Mouse (Mus musculus) MEL (cell line): Measurements from ENCODE around the gene Olfr885. TPM values are rescaled to one million over a fixed set of nuclear protein-coding genes. Genes with fewer than 3 reads are reported as not detected.

Experiments
- DNase-seq: peaks from one replicate; pipeline ENCODE4 v3.0.0; 2011; ENCODE audit warnings: low read depth, low spot score
- H3K27ac ChIP-seq: 2 replicates; pipeline ENCODE4 v1.5.1; 2012; ENCODE audit warnings: low read depth, mild to moderate bottlenecking, control low read depth, low read length, moderate library complexity; ENCODE audit not compliant: control insufficient read depth
- H3K27me3 ChIP-seq, 2 experiments: fragments of 150-350 bp in 1 of 2; sonication (generic) in 1 of 2; 2 replicates each; pipeline ENCODE4 v1.6.1; 2012; ENCODE audit warnings: low read length in 2 of 2, mild to moderate bottlenecking in 2 of 2, improper control_type of control experiment in 1 of 2, moderate library complexity in 1 of 2; ENCODE audit not compliant: insufficient read depth in 2 of 2, control insufficient read depth in 1 of 2
- H3K36me3 ChIP-seq, 2 experiments: 2 replicates each; pipeline ENCODE4 v1.6.1; 2012 to 2014; ENCODE audit warnings: low read length in 2 of 2, improper control_type of control experiment in 1 of 2, inconsistent platforms in 1 of 2, mild to moderate bottlenecking in 1 of 2; ENCODE audit not compliant: insufficient read depth in 2 of 2, control insufficient read depth in 1 of 2
- H3K4me1 ChIP-seq, 2 experiments: fragments of 150-350 bp in 1 of 2; sonication (generic) in 1 of 2; 2 replicates each; pipeline ENCODE4 v1.6.1; 2012; ENCODE audit warnings: low read length in 2 of 2, improper control_type of control experiment in 1 of 2, mild to moderate bottlenecking in 1 of 2; ENCODE audit not compliant: insufficient read depth in 2 of 2, control insufficient read depth in 1 of 2
- H3K4me3 ChIP-seq, 2 experiments: fragments of 150-350 bp in 1 of 2; sonication (generic) in 1 of 2; 2 replicates each; pipeline ENCODE4 v1.5.1; 2012; ENCODE audit warnings: low read depth in 2 of 2, low read length in 2 of 2, mild to moderate bottlenecking in 2 of 2, moderate library complexity in 2 of 2, control low read depth in 1 of 2, improper control_type of control experiment in 1 of 2; ENCODE audit not compliant: control insufficient read depth in 1 of 2, insufficient read depth in 1 of 2
- H3K79me2 ChIP-seq: 2 replicates; pipeline ENCODE4 v1.6.1; 2012; ENCODE audit warnings: mild to moderate bottlenecking, low read length, moderate library complexity; ENCODE audit not compliant: control insufficient read depth, poor library complexity, insufficient read depth
- H3K9ac ChIP-seq: 2 replicates; pipeline ENCODE4 v1.6.1; 2012; ENCODE audit warnings: low read depth, mild to moderate bottlenecking, control low read depth, low read length, moderate library complexity; ENCODE audit not compliant: control insufficient read depth, poor library complexity, severe bottlenecking
- H3K9me3 ChIP-seq: fragments of 150-350 bp; sonication (generic); replicated peaks from 2 replicates; pipeline ENCODE4 v1.6.1; 2012; ENCODE audit warnings: mild to moderate bottlenecking, low read length, improper control_type of control experiment, moderate library complexity; ENCODE audit not compliant: insufficient read depth
- BHLHE40 ChIP-seq: IDR thresholded peaks from 2 replicates; pipeline ENCODE4 v1.6.1; 2012; ENCODE audit warnings: low read depth, mild to moderate bottlenecking, inconsistent platforms, low read length, improper control_type of control experiment, borderline replicate concordance
- ELF1 ChIP-seq: IDR thresholded peaks from 2 replicates; pipeline ENCODE4 v1.6.1; 2014; ENCODE audit warnings: low read depth, mild to moderate bottlenecking, inconsistent platforms, low read length, improper control_type of control experiment, moderate library complexity
- EP300 ChIP-seq, 2 experiments: IDR thresholded peaks; 2 replicates each; pipeline ENCODE4 v1.6.1; 2011; ENCODE audit warnings: improper control_type of control experiment in 2 of 2, low read length in 2 of 2, low read depth in 1 of 2, mild to moderate bottlenecking in 1 of 2
- GABPA ChIP-seq: IDR thresholded peaks from 2 replicates; pipeline ENCODE4 v1.6.1; 2012; ENCODE audit warnings: low read depth, mild to moderate bottlenecking, inconsistent platforms, low read length, improper control_type of control experiment, moderate library complexity
- HCFC1 ChIP-seq: IDR thresholded peaks from 2 replicates; pipeline ENCODE4 v1.6.1; 2012; ENCODE audit warnings: low read depth, mild to moderate bottlenecking, inconsistent platforms, low read length, improper control_type of control experiment, moderate library complexity
- MAFK ChIP-seq: IDR thresholded peaks from 2 replicates; pipeline ENCODE4 v1.6.1; 2011; ENCODE audit warnings: low read depth, mild to moderate bottlenecking, low read length, improper control_type of control experiment, borderline replicate concordance
- MAX ChIP-seq: IDR thresholded peaks from 2 replicates; pipeline ENCODE4 v1.6.1; 2011; ENCODE audit warnings: low read length, improper control_type of control experiment
- MXI1 ChIP-seq: IDR thresholded peaks from 2 replicates; pipeline ENCODE4 v1.6.1; 2011; ENCODE audit warnings: mild to moderate bottlenecking, low read depth, low read length, improper control_type of control experiment
- MYB ChIP-seq: IDR thresholded peaks from 2 replicates; pipeline ENCODE4 v1.6.1; 2011; ENCODE audit warnings: mild to moderate bottlenecking, low read depth, low read length, improper control_type of control experiment
- MYC ChIP-seq: IDR thresholded peaks from 2 replicates; pipeline ENCODE4 v1.6.1; 2011; ENCODE audit warnings: low read depth, mild to moderate bottlenecking, low read length, improper control_type of control experiment, moderate library complexity
- NELFE ChIP-seq: IDR thresholded peaks from 2 replicates; pipeline ENCODE4 v1.6.1; 2011; ENCODE audit warnings: low read depth, low read length, improper control_type of control experiment
- NRF1 ChIP-seq: IDR thresholded peaks from 2 replicates; pipeline ENCODE4 v1.6.1; 2014; ENCODE audit warnings: low read depth, mild to moderate bottlenecking, inconsistent platforms, low read length, improper control_type of control experiment, moderate library complexity; ENCODE audit not compliant: poor library complexity, insufficient read depth, severe bottlenecking
- POLR2AphosphoS2 ChIP-seq: IDR thresholded peaks from 2 replicates; pipeline ENCODE4 v1.6.1; 2011; ENCODE audit warnings: low read length, improper control_type of control experiment
- POLR2AphosphoS5 ChIP-seq: IDR thresholded peaks from 2 replicates; pipeline ENCODE4 v1.6.1; 2012; ENCODE audit warnings: low read depth, borderline replicate concordance, mild to moderate bottlenecking, inconsistent platforms, low read length, moderate library complexity, mixed read lengths
- RAD21 ChIP-seq: IDR thresholded peaks from 2 replicates; pipeline ENCODE4 v1.6.1; 2011; ENCODE audit warnings: mild to moderate bottlenecking, low read depth, low read length, improper control_type of control experiment
- SIN3A ChIP-seq: IDR thresholded peaks from 2 replicates; pipeline ENCODE4 v1.6.1; 2012; ENCODE audit warnings: low read length, improper control_type of control experiment, inconsistent platforms
- SMC3 ChIP-seq: IDR thresholded peaks from 2 replicates; pipeline ENCODE4 v1.6.1; 2011; ENCODE audit warnings: low read depth, low read length, improper control_type of control experiment
- TCF12 ChIP-seq: IDR thresholded peaks from 2 replicates; pipeline ENCODE4 v1.6.1; 2014; ENCODE audit warnings: low read depth, mild to moderate bottlenecking, inconsistent platforms, low read length, improper control_type of control experiment, moderate library complexity
- USF2 ChIP-seq, 2 experiments: IDR thresholded peaks; 2 replicates each; pipeline ENCODE4 v1.6.1; 2011 to 2012; ENCODE audit warnings: improper control_type of control experiment in 2 of 2, low read length in 2 of 2, borderline replicate concordance in 1 of 2, inconsistent platforms in 1 of 2, low read depth in 1 of 2, mild to moderate bottlenecking in 1 of 2; ENCODE audit not compliant: insufficient read depth in 1 of 2
- ZC3H11A ChIP-seq: IDR thresholded peaks from 2 replicates; pipeline ENCODE4 v1.6.1; 2012; ENCODE audit warnings: low read depth, mild to moderate bottlenecking, inconsistent platforms, low read length, improper control_type of control experiment
- ZMIZ1 ChIP-seq: IDR thresholded peaks from 2 replicates; pipeline ENCODE4 v1.6.1; 2012; ENCODE audit warnings: low read depth, mild to moderate bottlenecking, inconsistent platforms, low read length, improper control_type of control experiment, moderate library complexity
- polyA plus RNA-seq, 2 experiments: library from polyadenylated mRNA; stranded (reverse) in 1 of 2; unstranded in 1 of 2; fragments of >175 nt in 1 of 2; fragments of >200 nt in 1 of 2; gene quantifications; 2 replicates each; pipeline versions ENCODE4 v1.2.1 to v1.2.4; 2012; ENCODE audit warnings: low replicate concordance in 2 of 2, low read depth in 1 of 2; ENCODE audit not compliant: insufficient read length in 2 of 2, insufficient read depth in 1 of 2, missing spikeins in 1 of 2
- total RNA-seq: library from RNA; depleted of rRNA; stranded (reverse); fragments of 300-350 nt; gene quantifications from 2 replicates; pipeline ENCODE4 v1.2.3, GENCODE M21; 2012

Olfr885 gene
- total and polyA plus RNA-seq, 3 experiments: not detected

- Histone ChIP-seq H3K79me2 (no peaks in the 10 kb centered on the region), H3K36me3 (no peaks in the 10 kb centered on the region), H3K4me3 (no peak within 1 kb of the TSS), H3K4me1 (no peaks in the 10 kb centered on the region), H3K9me3 (no peaks in the 10 kb centered on the region), H3K27ac (no peak within 1 kb of the TSS), H3K9ac (no peak within 1 kb of the TSS), H3K27me3 (no peaks in the 10 kb centered on the region)
- no peak for DNase-seq
- TF ChIP-seq NRF1 (no peak), POLR2AphosphoS5 (no peak), ELF1 (no peak), RAD21 (no peak), ZMIZ1 (no peak)
These were observed 14.9 kb upstream of the Olfr885 start, which contains the start of gene Olfr884 for GRCm38 (mm10) chr9:38046255-38046654. Gene Olfr884, plus strand, starts transcription at chr9:38046555.

- Histone ChIP-seq H3K27me3 (no peaks in the 10 kb centered on the region), H3K4me3 (no peak within 1 kb of the TSS), H3K9me3 (no peaks in the 10 kb centered on the region), H3K4me1 (no peaks in the 10 kb centered on the region), H3K79me2 (no peaks in the 10 kb centered on the region), H3K27ac (no peak within 1 kb of the TSS), H3K36me3 (no peaks in the 10 kb centered on the region), H3K9ac (no peak within 1 kb of the TSS)
- TF ChIP-seq MYB (no peak), EP300 (IDR thresholded peaks at IDR 0.05; ENCODE audit: low read depth in 1 of 2, low read length in 2 of 2) (no peak), RAD21 (no peak), USF2 (IDR thresholded peaks at IDR 0.05; ENCODE audit: borderline replicate concordance in 1 of 2, insufficient read depth in 1 of 2, low read depth in 1 of 2, low read length in 2 of 2) (no peak), HCFC1 (no peak), MAX (no peak), NELFE (no peak), BHLHE40 (no peak), MXI1 (no peak), GABPA (no peak), ZMIZ1 (no peak), MYC (no peak), POLR2AphosphoS2 (no peak), ZC3H11A (no peak), SIN3A (no peak), MAFK (no peak), NRF1 (no peak), TCF12 (no peak), SMC3 (no peak)
- no peak for DNase-seq
These were observed 22.6 kb downstream of the Olfr885 start, which contains the start of gene Olfr887 for GRCm38 (mm10) chr9:38083772-38084171. Gene Olfr887, plus strand, starts transcription at chr9:38084072.
